Mouse (Mus musculus): Measurements from ENCODE around the gene Ttbk1.
"Not testable (repeated sequence)": the region's sequence is repeated elsewhere in the genome, so short reads cannot be mapped to it uniquely, and the experiment has no call there.

The Ttbk1 gene

DNA sequence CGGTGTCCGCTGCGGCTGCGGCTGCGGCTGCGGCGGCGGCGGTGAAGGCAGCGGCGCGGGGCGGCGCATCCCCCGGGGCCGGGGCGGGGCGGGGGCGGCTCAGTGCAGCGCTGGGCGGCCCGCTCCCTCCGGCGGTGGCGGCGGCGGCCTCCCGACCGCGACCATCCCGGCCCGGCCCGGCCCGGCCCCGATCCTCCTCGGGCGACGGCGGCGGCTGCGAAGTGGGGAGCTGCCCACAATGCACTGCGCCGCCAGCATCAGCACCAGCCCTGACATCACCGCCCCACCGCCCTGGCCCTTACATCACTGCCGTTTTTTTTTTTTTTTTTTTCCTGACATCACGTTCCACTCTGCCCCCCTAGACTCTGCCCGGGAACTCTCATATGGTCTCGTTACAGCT, at the start of gene Ttbk1:
Gene Ttbk1 (minus strand): TSS at position 245 of the 400 bp plus-strand sequence.
- DNase-seq (ENCODE audit: extremely low spot score) = no peak

DNA sequence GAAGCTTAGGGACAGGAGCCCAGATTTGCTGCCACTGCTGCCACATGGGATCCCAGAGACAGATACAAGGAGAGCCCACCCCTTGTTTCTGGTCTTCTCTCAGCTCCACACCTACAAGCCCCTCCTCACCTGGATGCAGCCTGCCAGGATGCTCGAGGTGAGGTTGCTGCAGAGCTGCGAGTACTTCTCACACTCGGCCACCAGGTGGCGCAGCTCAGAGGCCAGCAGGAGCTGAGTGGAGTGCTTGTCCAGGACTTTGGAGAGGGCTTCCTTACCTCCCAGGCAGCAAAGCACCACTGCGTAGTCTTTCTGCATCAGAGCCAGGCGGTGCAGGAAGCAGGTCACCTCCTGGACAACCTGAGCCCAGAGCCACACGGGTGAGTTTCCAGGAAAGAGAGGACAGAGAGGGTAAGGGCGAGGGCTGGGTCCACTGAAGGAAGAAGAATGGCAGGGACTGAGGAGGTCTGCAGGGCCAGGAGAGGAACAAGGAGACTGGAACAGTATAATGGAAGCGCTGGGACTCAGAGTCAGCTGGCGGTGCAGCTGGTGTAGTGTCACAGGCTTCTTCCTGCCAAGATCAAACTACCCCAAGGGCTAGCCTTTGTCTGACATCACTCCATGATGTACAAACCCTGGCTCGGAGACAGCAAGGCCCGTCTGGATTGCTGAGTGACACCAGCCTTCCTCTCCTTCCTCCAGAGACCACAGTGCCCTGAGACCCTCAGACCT, 38.3 kb upstream of the Ttbk1 start:
- peak; percentile 80 for DNase-seq (ENCODE audit: extremely low spot score)

DNA sequence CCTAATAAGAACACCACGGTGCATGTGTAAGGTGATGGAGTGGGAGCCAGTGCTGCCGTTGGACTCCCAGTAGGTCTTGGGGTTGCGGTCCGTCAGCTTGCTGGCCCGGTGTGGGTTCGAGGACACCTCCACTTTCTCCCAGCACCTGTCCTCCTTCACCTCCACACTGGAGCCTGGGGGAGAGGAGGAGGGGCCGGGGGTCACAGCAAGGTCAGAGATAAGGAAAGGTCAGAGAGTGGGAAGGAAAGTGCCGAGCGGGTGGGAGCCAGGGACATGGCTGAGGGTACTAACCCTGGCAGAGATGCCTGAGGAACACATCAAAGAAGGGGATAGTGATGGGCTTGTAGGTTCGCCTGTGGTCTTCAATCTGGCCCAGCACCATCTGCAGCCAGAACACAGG, 37.6 kb upstream of the Ttbk1 start:
- no peak for DNase-seq (ENCODE audit: extremely low spot score)

- peak; percentile 40 for DNase-seq (ENCODE audit: extremely low spot score)
These were observed 34.6 kb upstream of the Ttbk1 start for GRCm38 (mm10) chr17:46521963-46522668.

DNA sequence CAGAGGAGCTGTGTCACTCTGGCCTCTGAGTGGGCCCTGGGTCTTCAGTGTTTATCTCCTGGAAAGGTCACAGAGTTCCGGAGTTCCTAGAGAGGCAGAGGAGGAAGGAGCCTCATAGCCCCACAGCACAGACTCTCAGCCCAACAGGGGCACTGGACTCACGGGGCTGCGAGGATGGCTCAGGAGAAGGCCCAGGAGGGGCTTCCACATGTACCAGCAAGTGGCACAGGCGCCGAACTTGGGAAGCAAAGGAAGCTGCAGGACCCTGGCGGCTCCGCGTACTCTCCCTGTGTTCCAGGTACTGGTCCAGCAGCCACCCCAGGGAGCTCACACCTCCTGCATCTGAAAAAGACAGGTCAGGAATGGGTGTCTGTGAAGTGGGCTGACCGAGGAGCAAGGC, 33.7 kb upstream of the Ttbk1 start:
- no peak for DNase-seq (ENCODE audit: extremely low spot score)

DNA sequence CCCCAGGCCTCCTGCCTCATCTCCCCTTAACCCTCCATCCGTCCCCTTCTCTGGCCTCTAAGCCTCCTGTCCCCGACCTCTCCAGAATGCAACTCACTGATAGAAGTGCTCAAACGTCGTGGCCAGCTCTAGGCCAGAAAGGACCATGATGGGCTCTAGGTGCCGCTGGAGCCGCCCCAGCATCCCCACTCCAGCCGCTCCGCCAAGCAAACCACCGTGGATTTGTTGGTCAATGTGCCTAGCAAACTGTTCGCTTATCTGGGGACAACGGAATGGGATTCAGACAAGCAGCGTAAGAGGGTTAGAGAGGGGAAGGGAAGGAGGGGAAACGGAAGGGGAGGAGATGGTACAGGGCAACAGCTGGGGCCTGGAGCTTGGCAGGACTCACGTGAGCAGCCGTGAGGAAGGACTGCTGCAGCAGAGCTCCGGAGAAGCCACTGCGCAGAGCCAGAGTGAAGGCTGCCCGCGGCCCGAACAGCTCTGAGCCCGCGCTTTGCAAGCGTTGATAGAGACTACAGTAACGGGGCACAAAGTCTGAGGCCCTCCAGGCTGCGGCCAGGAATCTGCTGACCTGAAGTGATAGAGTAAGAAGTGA, 33.0 kb upstream of the Ttbk1 start:
- no peak for DNase-seq (ENCODE audit: extremely low spot score)

DNA sequence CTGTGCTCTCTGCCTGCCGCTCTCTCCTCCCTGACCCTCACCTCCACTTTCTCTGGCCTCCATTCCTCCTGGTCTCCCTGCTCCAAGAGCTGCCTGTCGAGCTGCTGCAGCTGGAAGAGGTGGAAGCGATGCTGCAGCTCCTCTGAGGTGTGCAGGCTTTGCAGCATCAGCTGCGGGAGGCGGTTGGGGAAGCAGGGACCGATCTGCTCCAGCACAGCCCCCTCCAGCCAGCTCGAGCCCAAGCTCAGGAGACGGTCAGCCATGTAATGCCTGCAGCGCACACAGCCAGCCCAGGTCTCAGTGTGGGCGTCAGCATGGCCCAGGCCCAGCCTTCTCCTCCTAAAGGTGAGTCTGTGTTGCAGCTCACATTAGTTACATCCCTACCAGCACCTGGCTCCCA, 32.5 kb upstream of the Ttbk1 start:
- no peak for DNase-seq (ENCODE audit: extremely low spot score)

DNA sequence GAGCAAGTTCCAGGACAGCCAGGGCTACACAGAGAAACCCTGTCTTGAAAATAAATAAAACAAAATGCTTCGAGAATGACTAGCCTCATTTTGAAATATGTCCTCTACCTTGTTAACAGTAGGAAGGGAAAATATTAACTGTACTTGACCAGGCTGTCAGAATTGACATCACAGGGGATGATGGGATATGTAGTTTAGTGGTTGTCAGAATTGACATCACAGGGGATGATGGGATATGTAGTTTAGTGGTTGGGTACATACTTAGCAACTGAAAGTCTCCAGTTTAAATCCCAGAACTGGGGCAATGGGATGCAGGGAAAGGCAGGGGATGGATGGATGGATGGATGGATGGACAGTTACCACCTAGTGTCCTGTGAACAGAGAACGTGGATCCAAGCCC, 25.9 kb upstream of the Ttbk1 start:
- DNase-seq (ENCODE audit: extremely low spot score) = no peak

DNA sequence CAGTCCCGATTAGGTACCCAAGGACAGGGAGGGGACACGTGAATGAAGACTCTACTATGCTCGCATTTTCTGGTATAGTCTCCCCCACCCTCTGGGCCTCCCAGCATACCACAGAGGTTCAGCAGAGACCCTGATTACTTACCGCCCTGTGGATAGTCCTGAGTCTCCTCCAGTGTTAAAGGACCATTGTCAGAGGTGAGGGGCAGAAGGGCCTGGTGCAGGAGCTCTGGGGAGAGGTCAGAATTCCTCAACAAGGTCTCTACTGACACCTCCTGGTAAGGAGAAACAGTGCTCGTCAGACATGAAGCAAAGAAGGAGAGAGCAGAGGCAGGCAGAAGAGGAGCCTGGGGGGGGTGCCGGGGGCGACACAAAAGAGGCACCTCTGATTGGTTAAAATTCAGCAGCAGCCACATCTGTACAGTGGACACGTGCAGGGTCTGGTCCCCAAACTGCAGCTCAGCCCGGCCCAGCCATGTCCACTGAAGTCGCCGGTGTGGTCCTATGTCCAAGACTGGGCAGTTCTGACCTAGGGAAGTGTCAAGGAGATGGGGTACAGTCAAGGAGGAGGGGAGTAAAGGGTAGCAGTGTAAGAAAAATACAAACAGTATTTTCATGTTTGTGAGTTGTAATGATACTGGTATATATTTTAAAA, 23.7 kb upstream of the Ttbk1 start:
- peak; percentile 53 for DNase-seq (ENCODE audit: extremely low spot score)

DNA sequence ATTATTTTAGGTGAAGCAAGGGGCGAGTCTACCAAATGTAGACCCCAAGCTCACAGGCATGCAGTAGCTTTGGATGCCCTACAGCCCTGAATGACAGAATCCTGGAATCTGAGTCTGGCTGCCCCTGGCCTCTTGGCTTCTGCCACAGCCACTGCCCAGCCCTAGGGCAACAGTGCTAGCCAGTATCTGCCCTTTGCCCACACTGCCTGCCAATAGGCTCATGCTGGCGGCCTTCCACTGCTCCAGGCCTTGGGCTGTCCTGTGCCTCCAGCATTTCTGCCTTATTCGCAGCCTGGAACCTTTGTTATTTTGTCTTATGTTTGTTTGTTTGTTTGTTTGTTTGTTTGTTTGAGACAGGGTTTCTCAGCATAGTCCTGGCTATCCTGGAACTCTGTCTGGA, 18.1 kb upstream of the Ttbk1 start:
- DNase-seq (ENCODE audit: extremely low spot score) = no peak

DNA sequence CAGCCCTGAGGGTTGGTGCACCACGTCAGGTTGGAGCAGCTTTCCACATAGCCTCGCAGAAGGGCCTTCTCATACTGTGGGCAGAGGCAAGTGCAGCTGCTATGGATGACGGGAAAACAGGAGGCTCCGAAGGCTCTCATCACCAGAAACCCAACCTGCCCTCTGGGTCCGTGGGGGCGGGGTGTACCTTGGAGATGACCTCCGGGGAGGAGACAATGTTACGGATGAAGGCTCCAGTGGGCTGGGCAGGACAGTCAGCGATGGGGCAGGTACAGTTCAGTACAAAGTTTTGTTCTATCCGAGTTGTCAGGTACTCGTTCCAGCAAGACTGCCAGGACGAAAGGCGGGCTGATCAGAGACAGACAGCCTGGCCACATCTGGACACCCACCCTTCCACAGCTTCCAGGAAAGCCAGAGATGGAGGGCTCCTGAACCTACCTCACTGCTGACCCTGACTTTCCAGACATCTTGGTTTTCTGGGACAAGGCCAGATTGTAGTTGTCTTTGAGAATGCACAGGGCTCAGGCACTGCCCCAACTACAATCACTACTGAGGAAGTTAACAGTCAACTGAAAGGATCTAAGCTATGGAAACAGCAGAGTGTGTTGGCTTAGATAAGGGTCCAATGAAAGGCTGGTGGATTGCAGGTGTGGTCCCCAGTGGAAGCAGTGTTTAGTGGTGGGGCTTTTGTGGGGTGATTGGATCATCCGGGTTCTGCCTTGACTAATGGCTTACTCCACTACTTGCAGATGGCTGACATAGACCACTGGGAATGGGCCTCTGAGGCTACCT, 16.6 kb upstream of the Ttbk1 start:
- no peak for DNase-seq (ENCODE audit: extremely low spot score)

DNA sequence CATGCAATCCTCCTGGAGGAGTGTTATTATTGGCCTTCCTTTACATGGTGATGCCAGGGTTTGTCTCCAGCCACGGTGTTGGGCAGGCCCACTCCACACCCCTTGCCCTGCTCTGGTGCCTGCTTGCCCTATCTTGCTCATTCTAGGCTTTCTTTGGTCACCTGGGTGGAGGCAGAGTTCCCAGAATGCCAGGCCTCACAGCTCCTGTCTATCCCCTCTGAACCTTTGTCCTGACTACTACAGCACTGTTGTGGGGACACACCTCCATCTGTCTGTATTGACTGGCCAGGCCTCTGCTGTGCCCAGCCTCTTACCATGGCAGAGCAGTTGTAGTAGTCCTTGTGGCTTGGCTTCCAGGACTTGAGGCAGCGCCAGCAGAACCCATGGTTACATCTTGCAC, 15.3 kb upstream of the Ttbk1 start:
- no peak for DNase-seq (ENCODE audit: extremely low spot score)

- no peak for DNase-seq (ENCODE audit: extremely low spot score)
These were observed 10.5 kb upstream of the Ttbk1 start for GRCm38 (mm10) chr17:46497956-46498355.

GRCm38 (mm10) chr17:46496623-46497434, 9.4 kb upstream of the Ttbk1 start, which contains the start of gene Dnph1:
Dnph1 (plus strand) TSS chr17:46496711.
- DNase-seq (ENCODE audit: extremely low spot score) = peak; percentile 88

- not testable (repeated sequence) for DNase-seq (ENCODE audit: extremely low spot score)
These were observed 8.6 kb upstream of the Ttbk1 start for GRCm38 (mm10) chr17:46496081-46496480.

DNA sequence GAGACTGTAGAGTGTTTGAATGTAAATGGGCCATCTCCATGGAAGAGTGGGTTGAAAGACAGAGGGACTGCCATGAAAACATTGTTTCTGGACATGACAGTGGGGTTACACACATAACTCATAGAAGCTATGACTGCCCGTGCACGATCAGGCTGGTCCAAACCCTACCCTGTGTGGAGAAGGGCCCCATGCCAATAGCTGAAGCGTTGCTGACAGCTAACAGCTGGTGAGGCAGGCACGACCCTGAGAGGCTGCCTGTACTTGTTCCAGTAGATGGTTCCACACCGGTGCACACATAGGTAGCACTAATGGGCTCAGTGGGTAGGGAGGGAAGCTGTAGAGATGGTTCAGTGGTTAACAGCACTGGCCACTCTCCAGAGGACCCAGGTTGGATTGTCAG, 8.0 kb upstream of the Ttbk1 start:
- DNase-seq (ENCODE audit: extremely low spot score) = no peak

DNA sequence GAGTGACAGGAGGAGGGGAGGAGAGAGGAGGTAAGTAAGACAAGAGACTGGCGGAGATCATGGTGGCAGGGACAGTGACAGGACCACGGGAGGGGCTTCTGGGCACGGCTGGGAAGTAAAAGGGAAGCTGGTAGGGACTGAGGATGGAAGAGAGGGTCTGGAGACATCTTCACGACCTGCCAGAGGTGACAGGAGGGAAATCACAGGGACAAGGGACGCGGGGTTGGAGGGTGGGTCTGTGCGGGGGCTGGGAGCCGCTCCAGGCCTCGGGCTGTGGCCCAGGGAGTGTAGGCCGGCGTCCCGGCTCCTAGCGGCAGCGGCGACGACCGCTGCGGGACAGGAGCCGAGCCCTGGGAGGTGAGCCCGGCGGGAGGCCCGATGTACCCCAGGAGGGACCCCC, 480 bp downstream of the Ttbk1 start:
- DNase-seq (ENCODE audit: extremely low spot score) = no peak

DNA sequence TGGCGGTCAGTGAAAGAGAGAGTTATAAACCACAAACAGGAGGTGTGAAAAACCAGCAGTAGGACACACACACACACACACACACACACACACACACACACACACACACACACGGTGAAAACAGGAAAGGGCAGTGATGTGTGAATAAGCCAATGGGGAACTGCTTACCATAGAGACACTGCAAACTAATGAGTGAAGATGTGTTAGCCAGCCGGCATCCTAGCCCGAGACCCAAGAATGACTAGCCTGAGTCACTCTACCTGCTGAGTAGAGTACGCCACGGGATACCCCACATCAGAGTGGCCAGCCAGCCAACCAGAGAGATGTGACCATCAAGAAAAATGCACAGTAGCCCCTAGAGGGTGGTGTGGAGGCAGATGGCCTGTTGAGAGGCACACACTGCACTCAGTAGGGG, 3.0 kb downstream of the Ttbk1 start:
- DNase-seq (ENCODE audit: extremely low spot score) = peak; percentile 28

DNA sequence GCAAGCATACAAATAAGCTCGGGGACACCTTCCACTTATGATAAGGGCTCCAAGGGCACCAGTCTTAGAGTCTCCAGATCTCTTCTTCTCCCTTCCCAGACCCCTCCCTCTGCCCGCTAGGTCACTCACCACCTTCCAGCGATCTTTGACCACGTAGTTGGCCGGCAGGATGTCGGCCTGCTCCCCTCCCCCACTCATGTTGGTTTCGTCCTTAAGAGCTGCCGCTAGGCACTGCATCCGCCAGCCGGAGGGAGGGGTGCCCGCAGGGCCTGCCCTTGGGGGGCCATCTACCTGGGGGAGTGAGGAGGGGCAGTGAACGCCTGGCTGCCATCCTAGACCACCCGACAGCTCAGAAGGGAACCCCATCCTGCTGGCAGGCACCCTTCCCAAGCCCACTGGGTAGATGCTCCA, 3.4 kb downstream of the Ttbk1 start:
- DNase-seq (ENCODE audit: extremely low spot score) = peak; percentile 31

- DNase-seq (ENCODE audit: extremely low spot score) = peak; percentile 52
These were observed 3.9 kb downstream of the Ttbk1 start for GRCm38 (mm10) chr17:46483561-46484001.

DNA sequence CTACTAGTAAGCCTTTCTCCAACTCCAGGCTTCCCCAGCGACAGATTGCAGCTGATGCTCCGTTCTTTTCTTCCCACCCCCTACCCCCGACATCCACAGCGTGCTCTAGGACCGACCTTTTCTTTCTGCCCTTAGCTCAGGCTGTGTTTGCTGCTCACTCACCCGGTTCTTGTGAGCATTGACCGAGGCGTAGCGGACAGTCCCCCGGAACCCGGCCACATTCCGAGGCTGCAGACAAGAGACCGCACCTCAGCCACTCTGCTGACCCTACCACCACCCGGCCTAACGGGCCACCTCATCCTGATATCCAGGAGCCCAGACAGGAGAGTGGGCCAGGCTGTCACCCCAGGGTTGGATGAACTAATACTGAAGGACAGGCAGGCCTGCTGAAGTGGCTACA, 10.2 kb downstream of the Ttbk1 start:
- DNase-seq (ENCODE audit: extremely low spot score) = no peak

Measured in embryo, embryonic 9.5 days (tissue).